Mouse (Mus musculus) lung, postnatal 0 days (tissue): ENCODE data around the gene Gpd2. TPM values are rescaled to one million over a fixed set of nuclear protein-coding genes. Genes with fewer than 3 reads are reported as not detected.
A peak's percentile ranks its signal among the peaks of the same experiment; 100 is the strongest.

Source experiments
- ATAC-seq: fragments of 200-750 bp; cut with Nextera tagmentation; 2 replicates; pipeline ENCODE4 v1.8.0; 2017; ENCODE audit warnings: moderate library complexity
- DNase-seq: peaks from one replicate; pipeline ENCODE4 v3.0.0-alpha.2; 2016; ENCODE audit warnings: low spot score
- H3K27ac ChIP-seq: fragments of 300-500 bp; sonication (generic); 2 replicates; pipeline ENCODE4 v1.5.1; 2014; ENCODE audit warnings: antibody characterized with exemption, mild to moderate bottlenecking, low read length, mixed read lengths
- H3K27me3 ChIP-seq: fragments of 300-500 bp; sonication (generic); replicated peaks from 2 replicates; pipeline ENCODE4 v1.6.1; 2014; ENCODE audit warnings: low read length, mixed read lengths; ENCODE audit not compliant: insufficient read depth
- H3K36me3 ChIP-seq: fragments of 300-500 bp; sonication (generic); 2 replicates; pipeline ENCODE4 v1.6.1; 2014; ENCODE audit warnings: low read length, mixed read lengths; ENCODE audit not compliant: insufficient read depth
- H3K4me1 ChIP-seq: fragments of 300-500 bp; sonication (generic); 2 replicates; pipeline ENCODE4 v1.6.1; 2014; ENCODE audit warnings: antibody characterized with exemption, low read depth, low read length, mixed read lengths; ENCODE audit not compliant: insufficient read depth
- H3K4me2 ChIP-seq: fragments of 300-500 bp; sonication (generic); replicated peaks from 2 replicates; pipeline ENCODE4 v1.6.1; 2014; ENCODE audit warnings: low read depth, mild to moderate bottlenecking, low read length, moderate library complexity, mixed read lengths
- H3K4me3 ChIP-seq: fragments of 300-500 bp; sonication (generic); 2 replicates; pipeline ENCODE4 v1.5.1; 2014; ENCODE audit warnings: low read depth, low read length
- H3K9ac ChIP-seq: fragments of 300-500 bp; sonication (generic); replicated peaks from 2 replicates; pipeline ENCODE4 v1.6.1; 2014; ENCODE audit warnings: low read depth, mild to moderate bottlenecking
- H3K9me3 ChIP-seq: fragments of 300-500 bp; sonication (generic); 2 replicates; pipeline ENCODE4 v1.6.1; 2016; ENCODE audit warnings: low read length, mixed read lengths
- CTCF ChIP-seq: IDR thresholded peaks from 2 replicates; pipeline ENCODE4 v1.5.1; 2016; ENCODE audit warnings: antibody characterized with exemption, mild to moderate bottlenecking
- EP300 ChIP-seq: IDR thresholded peaks from 2 replicates; pipeline ENCODE4 v1.6.1; 2016; ENCODE audit warnings: antibody characterized with exemption, mild to moderate bottlenecking, control low read depth
- WGBS: fragments of 180-500 bp; shearing (Covaris S2); extraction: QIAGEN DNeasy Blood & Tissue Kit; methylation state at CpG from one replicate; pipeline ENCODE4 v1.1.7; 2014; 5-methylcytosine and 5-hydroxymethylcytosine counted together
- polyA plus RNA-seq: library from polyadenylated mRNA; unstranded; fragments of >200 nt; fragmentation: Nextera tagmentation; extraction: Ambion mirVana; gene quantifications from 2 replicates; pipeline ENCODE4 v1.2.1, GENCODE M21; 2015

Gpd2 gene
- polyA plus RNA-seq, 1 experiment from 2014 or later: 12.9 TPM

- Histone ChIP-seq H3K4me3 (no peak overlapping the region), H3K27ac (no peak overlapping the region), H3K4me2 (no peak overlapping the region), H3K27me3 (no peaks in the 10 kb centered on the region), H3K9me3 (no peaks in the 10 kb centered on the region), H3K9ac (no peak overlapping the region), H3K4me1 (no peaks in the 10 kb centered on the region), H3K36me3 (no peaks in the 10 kb centered on the region)
- DNase-seq: no peak
- no peak for ATAC-seq
- WGBS: 91% methylated on average over 4 of the region's 4 CpGs
- TF ChIP-seq CTCF: no peak
Observed at GRCm38 (mm10) chr2:57304212-57304611, 66.8 kb downstream of the Gpd2 start.

- no peak overlapping the region for H3K4me3 ChIP-seq
- no peaks in the 10 kb centered on the region for H3K4me1 ChIP-seq
- H3K27me3 ChIP-seq: no peaks in the 10 kb centered on the region
- no peaks in the 10 kb centered on the region for H3K9me3 ChIP-seq
- 74% methylated on average over 7 of the region's 7 CpGs for WGBS
- no peak overlapping the region for H3K9ac ChIP-seq
- H3K27ac ChIP-seq: no peak overlapping the region
- no peaks in the 10 kb centered on the region for H3K36me3 ChIP-seq
- TF ChIP-seq EP300: no peak
- no peak for TF ChIP-seq CTCF
- no peak overlapping the region for H3K4me2 ChIP-seq
- no peak for ATAC-seq
- DNase-seq: no peak
Observed at GRCm38 (mm10) chr2:57312268-57312797, 74.9 kb downstream of the Gpd2 start.

- no peak overlapping the region for H3K4me3 ChIP-seq
- 46% methylated on average over 2 of the region's 2 CpGs for WGBS
Observed at GRCm38 (mm10) chr2:57316055-57316454, 78.6 kb downstream of the Gpd2 start.

GRCm38 (mm10) chr2:57318336-57318735 is 80.9 kb downstream of the Gpd2 start:
- Histone ChIP-seq H3K4me2 (no peak overlapping the region), H3K27me3 (no peaks in the 10 kb centered on the region), H3K9ac (no peak overlapping the region), H3K27ac (no peak overlapping the region), H3K4me3 (no peak overlapping the region), H3K9me3 (no peaks in the 10 kb centered on the region), H3K36me3 (no peaks in the 10 kb centered on the region), H3K4me1 (no peaks in the 10 kb centered on the region)
- 75% methylated on average over 3 of the region's 3 CpGs for WGBS
- no peak for ATAC-seq
- no peak for DNase-seq
- no peak for TF ChIP-seq CTCF
- TF ChIP-seq EP300: no peak

More at GRCm38 (mm10) chr2:57316055-57316454, 78.6 kb downstream of the Gpd2 start:
- Histone ChIP-seq H3K9me3 (no peaks in the 10 kb centered on the region), H3K9ac (no peak overlapping the region), H3K4me2 (no peak overlapping the region), H3K36me3 (no peaks in the 10 kb centered on the region), H3K27me3 (no peaks in the 10 kb centered on the region), H3K4me1 (no peaks in the 10 kb centered on the region), H3K27ac (no peak overlapping the region)
- ATAC-seq (no peak), DNase-seq (peak; percentile 46)
- TF ChIP-seq CTCF (peak; percentile 82), EP300 (no peak)

GRCm38 (mm10) chr2:57326091-57326490 is 88.7 kb downstream of the Gpd2 start:
- TF ChIP-seq CTCF: no peak
- TF ChIP-seq EP300: no peak
- no peak for DNase-seq
- Histone ChIP-seq H3K9me3 (no peaks in the 10 kb centered on the region), H3K27me3 (no peaks in the 10 kb centered on the region), H3K27ac (no peak overlapping the region), H3K4me1 (no peaks in the 10 kb centered on the region), H3K4me3 (no peak overlapping the region), H3K9ac (no peak overlapping the region), H3K36me3 (no peaks in the 10 kb centered on the region), H3K4me2 (no peak overlapping the region)
- ATAC-seq: no peak
- WGBS: 89% methylated on average over 8 of the region's 8 CpGs

- Histone ChIP-seq H3K4me1 (no peaks in the 10 kb centered on the region), H3K4me3 (no peak overlapping the region), H3K4me2 (no peak overlapping the region), H3K9me3 (no peaks in the 10 kb centered on the region), H3K27me3 (no peaks in the 10 kb centered on the region), H3K36me3 (no peaks in the 10 kb centered on the region), H3K27ac (no peak overlapping the region), H3K9ac (no peak overlapping the region)
- ATAC-seq (no peak), DNase-seq (no peak)
- no peak for TF ChIP-seq CTCF
- no peak for TF ChIP-seq EP300
- 33% methylated on average over 7 of the region's 7 CpGs for WGBS
Observed at GRCm38 (mm10) chr2:57329327-57329726, 91.9 kb downstream of the Gpd2 start.

- TF ChIP-seq EP300: no peak
- no peak overlapping the region for H3K4me3 ChIP-seq
- 59% methylated on average over 3 of the region's 3 CpGs for whole genome bisulfite sequencing
- no peaks in the 10 kb centered on the region for H3K4me1 ChIP-seq
- H3K4me2 ChIP-seq: no peak overlapping the region
- DNase-seq: no peak
- no peak for ATAC-seq
- no peaks in the 10 kb centered on the region for H3K9me3 ChIP-seq
- no peak overlapping the region for H3K9ac ChIP-seq
- no peaks in the 10 kb centered on the region for H3K27me3 ChIP-seq
- H3K36me3 ChIP-seq: no peaks in the 10 kb centered on the region
- H3K27ac ChIP-seq: no peak overlapping the region
Observed at GRCm38 (mm10) chr2:57330812-57331211, 93.4 kb downstream of the Gpd2 start.
